Mouse (Mus musculus): ENCODE measurements at regions not wholly inside any gene's neighbourhood (a gene's known extent, or its start where the extent isn't known, plus 50 kb on each side); places are given as distances from the start of the nearest gene placed in this dataset.
A peak's percentile ranks its signal among the peaks of the same experiment; 100 is the strongest.

GRCm38 (mm10) chr15:11712481-11713274 is 194.4 kb downstream of the Npr3 start:
- no peak for DNase-seq

GRCm38 (mm10) chr15:11701246-11701645 is 205.8 kb downstream of the Npr3 start:
- no peak for DNase-seq

GRCm38 (mm10) chr15:11699929-11700328 is 207.2 kb downstream of the Npr3 start:
- no peak for DNase-seq

GRCm38 (mm10) chr15:11697060-11697459 is 210.0 kb downstream of the Npr3 start:
- no peak for DNase-seq

GRCm38 (mm10) chr15:11693772-11694270 is 213.3 kb downstream of the Npr3 start:
- DNase-seq: no peak

- DNase-seq: no peak
Observed at GRCm38 (mm10) chr15:11664839-11665379, 242.2 kb downstream of the Npr3 start.

- no peak for DNase-seq
Observed at GRCm38 (mm10) chr15:11655168-11655567, 251.9 kb downstream of the Npr3 start.

- no peak for DNase-seq
Observed at GRCm38 (mm10) chr15:11646241-11646640, 246.8 kb upstream of the Tars start.

GRCm38 (mm10) chr15:11644779-11645178 is 245.3 kb upstream of the Tars start:
- no peak for DNase-seq

GRCm38 (mm10) chr15:11630654-11631053 is 231.2 kb upstream of the Tars start:
- DNase-seq: no peak

GRCm38 (mm10) chr15:11626433-11626832 is 227.0 kb upstream of the Tars start:
- no peak for DNase-seq

GRCm38 (mm10) chr15:11612416-11612815 is 213.0 kb upstream of the Tars start:
- DNase-seq: no peak

- DNase-seq: no peak
Observed at GRCm38 (mm10) chr15:11610043-11610670, 210.7 kb upstream of the Tars start.

- DNase-seq: no peak
Observed at GRCm38 (mm10) chr15:11607489-11607888, 208.0 kb upstream of the Tars start.

- DNase-seq: no peak
Observed at GRCm38 (mm10) chr15:11605677-11606076, 206.2 kb upstream of the Tars start.

- DNase-seq: no peak
Observed at GRCm38 (mm10) chr15:11597021-11597420, 197.6 kb upstream of the Tars start.

GRCm38 (mm10) chr15:11590542-11591116 is 191.2 kb upstream of the Tars start:
- peak; percentile 9 for DNase-seq

GRCm38 (mm10) chr15:11589795-11590194 is 190.3 kb upstream of the Tars start:
- no peak for DNase-seq

- DNase-seq: no peak
Observed at GRCm38 (mm10) chr15:11586384-11586783, 186.9 kb upstream of the Tars start.

GRCm38 (mm10) chr15:11584155-11584554 is 184.7 kb upstream of the Tars start:
- no peak for DNase-seq

- DNase-seq: no peak
Observed at GRCm38 (mm10) chr15:11578331-11578730, 178.9 kb upstream of the Tars start.

- no peak for DNase-seq
Observed at GRCm38 (mm10) chr15:11574359-11574758, 174.9 kb upstream of the Tars start.

GRCm38 (mm10) chr15:11573496-11573895 is 174.0 kb upstream of the Tars start:
- DNase-seq: no peak

- DNase-seq: no peak
Observed at GRCm38 (mm10) chr15:11572063-11572462, 172.6 kb upstream of the Tars start.

Data from right cerebral cortex, postnatal 14 days (tissue).